Mouse (Mus musculus) midbrain, embryonic 11.5 days (tissue): ENCODE results near the gene Pxylp1. TPM values are rescaled to one million over a fixed set of nuclear protein-coding genes. Genes with fewer than 3 reads are reported as not detected.

Experiments used
- ATAC-seq: fragments of 200-750 bp; cut with Nextera tagmentation; 2 replicates; pipeline ENCODE4 v1.8.0; 2017; ENCODE audit warnings: moderate TSS enrichment, moderate library complexity; ENCODE audit not compliant: low FRiP score
- DNase-seq: peaks from one replicate; pipeline ENCODE4 v3.0.0; 2015; ENCODE audit warnings: low spot score; ENCODE audit errors: missing footprints
- H3K27ac ChIP-seq: fragments of 300-500 bp; sonication (generic); 2 replicates; pipeline ENCODE4 v1.5.1; 2014; ENCODE audit warnings: low read depth, low read length
- H3K27me3 ChIP-seq: fragments of 300-500 bp; sonication (generic); 2 replicates; pipeline ENCODE4 v1.6.1; 2014; ENCODE audit warnings: mild to moderate bottlenecking, low read length, moderate library complexity, mixed read lengths; ENCODE audit not compliant: control insufficient read depth, insufficient read depth
- H3K36me3 ChIP-seq: fragments of 300-500 bp; sonication (generic); 2 replicates; pipeline ENCODE4 v1.6.1; 2014; ENCODE audit warnings: mild to moderate bottlenecking, low read length, moderate library complexity, mixed read lengths; ENCODE audit not compliant: control insufficient read depth, insufficient read depth
- H3K4me1 ChIP-seq: fragments of 300-500 bp; sonication (generic); 2 replicates; pipeline ENCODE4 v1.6.1; 2014; ENCODE audit warnings: low read length; ENCODE audit not compliant: control insufficient read depth, insufficient read depth
- H3K4me2 ChIP-seq: fragments of 300-500 bp; sonication (generic); 2 replicates; pipeline ENCODE4 v1.6.1; 2014; ENCODE audit warnings: mild to moderate bottlenecking, moderate library complexity
- H3K4me3 ChIP-seq: fragments of 300-500 bp; sonication (generic); 2 replicates; pipeline ENCODE4 v1.5.1; 2014; ENCODE audit warnings: low read depth, low read length
- H3K9ac ChIP-seq: fragments of 300-500 bp; sonication (generic); 2 replicates; pipeline ENCODE4 v1.6.1; 2014; ENCODE audit warnings: low read length
- H3K9me3 ChIP-seq: fragments of 300-500 bp; sonication (generic); 2 replicates; pipeline ENCODE4 v1.6.1; 2016; ENCODE audit warnings: low read length; ENCODE audit not compliant: control insufficient read depth
- WGBS: fragments of 180-500 bp; shearing (Covaris S2); extraction: QIAGEN DNeasy Blood & Tissue Kit; methylation state at CpG from one replicate; pipeline ENCODE4 v1.1.7; 2014; 5-methylcytosine and 5-hydroxymethylcytosine counted together
- polyA plus RNA-seq: library from polyadenylated mRNA; unstranded; fragments of >200 nt; fragmentation: Nextera tagmentation; extraction: Ambion mirVana; gene quantifications from 2 replicates; pipeline ENCODE4 v1.2.1, GENCODE M21; 2014

The Pxylp1 gene
- polyA plus RNA-seq, 1 experiment from 2014 or later, result 63.8 TPM

DNA sequence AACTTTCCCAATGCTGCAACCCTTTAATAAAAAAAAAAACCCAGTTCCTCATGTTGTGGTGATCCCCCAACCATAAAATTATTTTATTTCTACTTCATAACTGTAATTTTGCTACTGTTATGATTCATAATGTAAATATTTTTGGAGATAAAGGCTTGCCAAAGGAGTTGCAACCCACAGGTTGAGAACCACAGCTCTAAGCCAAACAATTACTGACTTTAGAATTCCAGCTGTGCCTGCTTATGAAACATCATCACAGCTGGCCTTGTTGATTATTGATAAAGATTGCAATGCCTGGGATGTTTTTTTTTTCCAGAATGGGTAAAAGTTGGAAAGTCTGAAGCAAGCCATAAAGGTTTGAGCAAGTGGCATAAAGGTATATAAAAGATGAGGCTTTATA is 6.5 kb upstream of the Pxylp1 start:
- Histone ChIP-seq H3K27ac (no peak overlapping the region), H3K4me2 (no peak overlapping the region), H3K27me3 (no peaks in the 10 kb centered on the region), H3K36me3 (no peaks in the 10 kb centered on the region), H3K4me1 (no peaks in the 10 kb centered on the region), H3K9ac (no peak overlapping the region), H3K9me3 (no peaks in the 10 kb centered on the region), H3K4me3 (no peak overlapping the region)
- ATAC-seq (no peak), DNase-seq (no peak)

GRCm38 (mm10) chr9:96896690-96897089 is 4.2 kb upstream of the Pxylp1 start:
- no peaks in the 10 kb centered on the region for H3K9me3 ChIP-seq
- no peaks in the 10 kb centered on the region for H3K27me3 ChIP-seq
- no peak overlapping the region for H3K27ac ChIP-seq
- no peak overlapping the region for H3K4me2 ChIP-seq
- no peaks in the 10 kb centered on the region for H3K36me3 ChIP-seq
- peaks cover 18% of the 10 kb centered on the region for H3K4me1 ChIP-seq
- H3K4me3 ChIP-seq, result no peak overlapping the region
- ATAC-seq, result no peak
- 96% methylated on average over 1 of the region's 1 CpGs for WGBS
- DNase-seq, result no peak
- no peak overlapping the region for H3K9ac ChIP-seq

DNA sequence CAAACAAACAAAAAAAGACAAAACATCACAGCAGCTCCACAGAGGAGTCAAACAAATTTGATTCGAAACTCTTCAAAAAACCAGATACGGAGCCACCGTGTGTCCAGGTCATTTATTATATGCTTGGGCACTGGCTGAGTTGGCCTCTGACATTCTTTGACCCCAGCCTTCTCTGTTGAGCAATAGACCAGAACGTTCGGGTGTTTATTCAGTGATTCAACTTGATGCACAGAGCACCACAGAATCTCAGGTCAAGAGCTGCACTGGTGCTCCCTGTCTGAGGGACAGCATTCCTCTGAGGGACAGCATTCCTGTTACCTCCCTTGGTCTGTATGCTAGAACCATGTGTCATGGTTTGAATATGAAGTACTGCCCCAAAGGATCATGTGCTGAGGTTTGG is 1.1 kb upstream of the Pxylp1 start:
- Histone ChIP-seq H3K36me3 (no peaks in the 10 kb centered on the region), H3K27ac (peak overlapping the region; percentile 71), H3K27me3 (0 out of 2 replicates have a peak, but pooled peaks cover 1% of the 10 kb centered on the region), H3K4me3 (no peak overlapping the region), H3K4me1 (peaks cover 28% of the 10 kb centered on the region), H3K4me2 (no peak overlapping the region), H3K9ac (no peak overlapping the region), H3K9me3 (no peaks in the 10 kb centered on the region)
- ATAC-seq (no peak), DNase-seq (no peak)
- 55% methylated on average over 5 of the region's 5 CpGs for WGBS

DNA sequence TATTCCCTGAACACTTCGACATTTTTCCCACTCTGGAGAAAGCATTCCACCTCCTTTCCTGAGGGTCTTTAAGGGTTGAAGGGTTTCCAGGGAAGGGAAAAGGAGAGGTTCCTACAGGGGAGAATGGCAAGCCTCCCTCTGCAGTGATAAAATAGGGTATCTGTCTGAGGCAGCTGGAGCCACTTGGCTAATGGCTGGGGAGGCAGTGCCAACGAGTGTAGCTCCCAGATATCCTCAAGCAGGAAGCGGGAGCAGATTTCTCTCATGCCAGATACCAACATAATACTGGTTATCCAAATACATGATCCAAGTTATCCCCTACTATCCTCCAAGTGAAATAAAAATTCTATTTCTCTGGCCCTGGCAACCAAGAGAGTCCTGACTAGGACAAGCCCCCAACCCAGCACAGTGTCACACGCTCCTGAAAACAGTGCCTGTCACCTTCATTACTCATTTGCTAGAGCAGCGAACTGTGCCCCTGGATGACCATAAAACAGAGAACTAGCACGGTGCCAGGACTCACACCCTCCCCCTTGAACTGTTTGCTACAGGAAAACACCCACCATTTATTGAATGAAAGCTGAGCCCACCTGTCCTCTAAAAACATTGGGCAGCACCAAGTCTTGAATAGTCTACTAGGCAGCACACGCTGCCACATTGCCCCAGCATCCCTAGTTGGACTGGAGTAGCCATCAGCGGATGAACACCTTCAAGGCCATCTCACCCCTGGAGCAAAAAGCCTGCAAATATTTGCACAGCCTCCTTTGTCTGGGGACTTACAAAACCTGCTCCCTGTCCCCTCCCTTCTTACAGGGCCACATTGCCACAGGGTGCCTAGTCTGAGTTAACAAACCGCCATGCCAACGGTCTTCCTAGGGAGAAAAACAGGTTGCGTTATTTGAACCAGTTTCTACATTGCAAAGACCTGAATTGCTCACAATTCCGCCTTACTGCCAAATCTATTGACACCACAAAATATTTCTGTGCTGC is 833 bp downstream of the Pxylp1 start:
- no peak overlapping the region for H3K4me3 ChIP-seq

DNA sequence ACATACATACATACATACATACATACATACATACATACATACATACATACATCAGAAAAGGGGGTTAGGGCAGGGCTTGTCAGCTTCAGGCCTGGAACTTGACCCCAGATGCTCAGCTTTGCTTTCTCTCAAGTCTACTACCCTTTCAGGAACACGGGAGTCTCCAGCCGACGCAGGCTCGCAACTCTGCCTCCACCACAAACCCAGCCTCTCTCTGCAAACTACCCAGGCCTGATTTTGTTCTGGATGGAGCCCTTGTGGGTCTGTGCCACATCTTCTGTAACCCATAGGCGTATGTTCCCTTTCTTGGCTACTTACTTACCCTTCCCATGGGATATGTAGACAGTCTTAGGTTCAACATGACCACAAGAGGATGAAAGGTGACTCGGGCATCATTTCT is 1.7 kb downstream of the Pxylp1 start:
- peaks cover 39% of the 10 kb centered on the region for H3K4me1 ChIP-seq
- ATAC-seq, result no peak
- H3K36me3 ChIP-seq, result no peaks in the 10 kb centered on the region
- no peak overlapping the region for H3K9ac ChIP-seq
- no peaks in the 10 kb centered on the region for H3K9me3 ChIP-seq
- no peak overlapping the region for H3K4me2 ChIP-seq
- H3K4me3 ChIP-seq, result no peak overlapping the region
- DNase-seq, result no peak
- H3K27me3 ChIP-seq, result 0 out of 2 replicates have a peak, but pooled peaks cover 2% of the 10 kb centered on the region
- WGBS, result 88% methylated on average over 6 of the region's 6 CpGs
- H3K27ac ChIP-seq, result no peak overlapping the region

More for the DNA sequence above, 833 bp downstream of the Pxylp1 start:
- peak overlapping the region; percentile 30 for H3K4me2 ChIP-seq
- peak overlapping the region; percentile 71 for H3K27ac ChIP-seq
- WGBS, result 64% methylated on average over 12 of the region's 12 CpGs
- ATAC-seq (no peak), DNase-seq (peak; percentile 90)
- no peaks in the 10 kb centered on the region for H3K36me3 ChIP-seq
- no peaks in the 10 kb centered on the region for H3K9me3 ChIP-seq
- 0 out of 2 replicates have a peak, but pooled peaks cover 2% of the 10 kb centered on the region for H3K27me3 ChIP-seq
- H3K4me1 ChIP-seq, result peaks cover 39% of the 10 kb centered on the region
- peak overlapping the region; percentile 41; the same call in 1 of the 2 replicates for H3K9ac ChIP-seq

GRCm38 (mm10) chr9:96890266-96890665 is 2.2 kb downstream of the Pxylp1 start:
- 74% methylated on average over 6 of the region's 6 CpGs for WGBS
- Histone ChIP-seq H3K27ac (no peak overlapping the region), H3K36me3 (no peaks in the 10 kb centered on the region), H3K4me2 (no peak overlapping the region), H3K4me1 (peaks cover 39% of the 10 kb centered on the region), H3K9ac (peak overlapping the region; percentile 81), H3K4me3 (no peak overlapping the region), H3K27me3 (0 out of 2 replicates have a peak, but pooled peaks cover 2% of the 10 kb centered on the region), H3K9me3 (no peaks in the 10 kb centered on the region)
- no peak for ATAC-seq
- DNase-seq, result peak; percentile 88

GRCm38 (mm10) chr9:96889345-96890021 is 3.0 kb downstream of the Pxylp1 start:
- H3K27ac ChIP-seq, result peak overlapping the region; percentile 20; the same call in 1 of the 2 replicates
- H3K27me3 ChIP-seq, result 0 out of 2 replicates have a peak, but pooled peaks cover 2% of the 10 kb centered on the region
- peak overlapping the region; percentile 61 for H3K4me3 ChIP-seq
- 1% methylated on average over 60 of the region's 66 CpGs for WGBS
- H3K4me2 ChIP-seq, result peak overlapping the region; percentile 95
- no peaks in the 10 kb centered on the region for H3K36me3 ChIP-seq
- peaks cover 39% of the 10 kb centered on the region for H3K4me1 ChIP-seq
- DNase-seq (peak; percentile 99), ATAC-seq (peak; percentile 81)
- H3K9me3 ChIP-seq, result no peaks in the 10 kb centered on the region
- peak overlapping the region; percentile 81 for H3K9ac ChIP-seq

GRCm38 (mm10) chr9:96888742-96889344 is 3.6 kb downstream of the Pxylp1 start:
- peaks cover 41% of the 10 kb centered on the region for H3K4me1 ChIP-seq
- H3K4me2 ChIP-seq, result peak overlapping the region; percentile 95
- peak overlapping the region; percentile 81 for H3K9ac ChIP-seq
- under 1% methylated on average over 36 of the region's 37 CpGs for WGBS
- ATAC-seq (peak; percentile 38), DNase-seq (peak; percentile 93)
- H3K27ac ChIP-seq, result peak overlapping the region; percentile 20; the same call in 1 of the 2 replicates
- H3K27me3 ChIP-seq, result 0 out of 2 replicates have a peak, but pooled peaks cover 2% of the 10 kb centered on the region
- H3K9me3 ChIP-seq, result no peaks in the 10 kb centered on the region
- peak overlapping the region; percentile 61 for H3K4me3 ChIP-seq
- H3K36me3 ChIP-seq, result no peaks in the 10 kb centered on the region
